Mouse (Mus musculus) activated CD4-positive, CD25-positive, alpha-beta regulatory T cell, adult 9 weeks (primary cell): Measurements from ENCODE around the gene Olfr156. TPM values are rescaled to one million over a fixed set of nuclear protein-coding genes. Genes with fewer than 3 reads are reported as not detected.

ENCODE experiments used
- polyA plus RNA-seq: library from polyadenylated mRNA; unstranded; fragments of 100-300 nt; shearing (Covaris generic); gene quantifications from one replicate; pipeline ENCODE4 v1.2.1, GENCODE M21; 2017

The Olfr156 gene
- polyA plus RNA-seq: not detected

GRCm38 (mm10) chr4:43823845-43824337, at the start of gene Olfr156:
TSS of gene Olfr156 (minus strand) at chr4:43823895.

DNA sequence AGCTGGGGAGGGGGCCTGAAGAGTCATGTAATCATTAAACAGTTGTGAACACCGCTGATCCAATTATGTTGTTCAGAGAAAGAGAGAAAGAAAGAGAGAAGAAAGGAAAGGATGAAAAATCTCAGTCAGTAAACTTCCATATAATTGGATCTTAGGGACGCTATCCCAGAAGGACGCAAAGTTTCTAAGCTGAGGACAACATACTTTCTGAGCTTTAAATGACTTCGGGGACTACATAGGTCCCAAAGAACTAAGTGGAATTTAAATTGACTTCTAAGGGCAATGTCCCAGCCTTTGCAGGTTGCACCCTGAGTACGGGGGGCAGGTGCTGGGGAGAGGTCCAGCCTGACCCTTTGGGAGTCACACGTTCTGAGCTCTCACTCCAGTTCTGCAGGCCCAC, 27.6 kb upstream of the Olfr156 start, which contains the start of gene Olfr155:
TSS of gene Olfr155 (plus strand) at position 301 of the 400 bp plus-strand sequence.

DNA sequence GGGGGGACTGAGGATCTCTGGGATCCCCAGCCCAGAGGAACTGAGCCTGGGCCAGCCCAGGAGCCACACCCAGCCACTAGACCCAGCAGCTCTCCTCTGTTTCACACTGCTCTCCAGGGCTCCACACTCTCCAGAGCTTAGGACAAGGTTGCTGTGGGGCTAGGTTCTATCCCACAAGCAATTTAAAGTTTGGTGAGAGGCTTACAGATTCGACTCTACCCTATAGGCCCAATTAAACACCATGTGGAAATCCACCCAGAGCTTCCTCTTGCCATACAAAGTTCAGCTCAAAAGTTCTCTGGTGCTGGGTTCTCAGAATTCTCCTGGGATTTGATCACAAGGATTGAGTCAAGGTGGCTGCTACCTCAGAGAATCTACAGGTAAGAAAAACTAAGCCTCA, 16.4 kb upstream of the Olfr156 start, which contains the start of gene Olfr157:
TSS of gene Olfr157 (minus strand) at position 101 of the 400 bp plus-strand sequence.

GRCm38 (mm10) chr4:43770909-43771308, 52.8 kb downstream of the Olfr156 start, which contains the start of gene Olfr159:
TSS of gene Olfr159 (minus strand) at chr4:43771009.

Other genes starting within 250 kb of the Olfr156 start
- gene Rgp1, start 245.2 kb downstream of the Olfr156 start, polyA plus RNA-seq: 24.1 TPM
- gene Gba2, start 245.0 kb downstream of the Olfr156 start, polyA plus RNA-seq: 27.6 TPM
- gene Msmp, start 239.4 kb downstream of the Olfr156 start, polyA plus RNA-seq: 3.2 TPM
- not detected for gene Npr2, start 192.0 kb downstream of the Olfr156 start, polyA plus RNA-seq
- gene Spag8, start 170.3 kb downstream of the Olfr156 start, polyA plus RNA-seq: 0.38 TPM
- gene Hint2, start 167.4 kb downstream of the Olfr156 start, polyA plus RNA-seq: 70.9 TPM
- 0.83 TPM for gene Tmem8b, start 154.9 kb downstream of the Olfr156 start, polyA plus RNA-seq
- 1.4 TPM for gene Fam221b, start 154.8 kb downstream of the Olfr156 start, polyA plus RNA-seq
- gene Olfr70, start 123.1 kb downstream of the Olfr156 start, polyA plus RNA-seq: not detected
- not detected for gene Olfr71, start 113.6 kb downstream of the Olfr156 start, polyA plus RNA-seq
- gene Hrct1, start 96.7 kb downstream of the Olfr156 start, polyA plus RNA-seq: not detected
- not detected for gene Spaar, start 93.9 kb downstream of the Olfr156 start, polyA plus RNA-seq
- gene Olfr159, start 52.9 kb downstream of the Olfr156 start, polyA plus RNA-seq: not detected
- gene Olfr157, start 16.3 kb upstream of the Olfr156 start, polyA plus RNA-seq: 0.12 TPM
- gene Olfr155, start 27.7 kb upstream of the Olfr156 start, polyA plus RNA-seq: not detected
- gene Reck, start 51.6 kb upstream of the Olfr156 start, polyA plus RNA-seq: 4.2 TPM
- 234 TPM for gene Glipr2, start 133.5 kb upstream of the Olfr156 start, polyA plus RNA-seq
- not detected for gene Ccin, start 159.6 kb upstream of the Olfr156 start, polyA plus RNA-seq
- gene Clta, start 180.6 kb upstream of the Olfr156 start, polyA plus RNA-seq: 112 TPM